Mouse (Mus musculus): ENCODE results near the gene Jmjd1c. TPM values are rescaled to one million over a fixed set of nuclear protein-coding genes. Genes with fewer than 3 reads are reported as not detected.

The Jmjd1c gene
- total and polyA plus RNA-seq, 2 experiments, result 5.7 to 44.8 TPM

DNA sequence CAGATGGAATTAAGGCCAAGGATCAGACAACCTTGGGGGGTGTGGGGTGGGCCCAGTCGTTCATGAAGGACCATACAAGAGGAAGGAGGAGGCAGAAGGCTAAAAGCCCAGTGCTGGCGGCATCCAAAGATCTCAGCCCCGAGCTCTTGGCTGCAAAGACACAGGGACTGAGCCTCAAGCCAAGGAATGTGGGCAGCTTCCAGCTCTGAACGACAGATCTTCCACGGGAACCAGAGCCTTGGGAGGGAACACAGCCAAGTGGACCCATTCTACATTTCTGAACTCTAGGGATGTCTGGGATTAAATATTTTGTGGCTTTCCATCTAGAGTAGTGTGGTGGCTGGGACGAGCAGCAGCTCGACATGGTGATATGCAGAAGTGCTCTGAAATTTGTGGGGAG lies 37.6 kb upstream of the Jmjd1c start:
- TF ChIP-seq POLR2A (IDR thresholded peaks at IDR 0.05; ENCODE audit: extremely low read depth, insufficient read depth, low read length), result no peak
- no peak for TF ChIP-seq CTCF (IDR thresholded peaks at IDR 0.05; ENCODE audit: low read depth, low read length)
- Histone ChIP-seq H3K27ac (replicated peaks; ENCODE audit: insufficient read depth, low read depth, low read length) (peak overlapping the region; percentile 68), H3K4me1 (ENCODE audit: control insufficient read depth, insufficient read depth, low read length) (peaks cover 37% of the 10 kb centered on the region), H3K4me3 (ENCODE audit: insufficient read depth, low read depth, low read length) (no peak overlapping the region), H3K79me2 (ENCODE audit: control insufficient read depth, insufficient read depth, low read length) (peaks cover 13% of the 10 kb centered on the region; the same call in 1 of the 2 replicates), H3K36me3 (ENCODE audit: control insufficient read depth, insufficient read depth, low read length) (no peaks in the 10 kb centered on the region; the same call in 1 of the 2 replicates), H3K9ac (ENCODE audit: low read depth, low read length) (no peak overlapping the region), H3K27me3 (ENCODE audit: control insufficient read depth, insufficient read depth, low read length) (no peaks in the 10 kb centered on the region)
- WGBS, result 39% methylated on average over 7 of the region's 7 CpGs
- DNase-seq (ENCODE audit: extremely low read depth, low read depth, low spot score), result peak; percentile 74

DNA sequence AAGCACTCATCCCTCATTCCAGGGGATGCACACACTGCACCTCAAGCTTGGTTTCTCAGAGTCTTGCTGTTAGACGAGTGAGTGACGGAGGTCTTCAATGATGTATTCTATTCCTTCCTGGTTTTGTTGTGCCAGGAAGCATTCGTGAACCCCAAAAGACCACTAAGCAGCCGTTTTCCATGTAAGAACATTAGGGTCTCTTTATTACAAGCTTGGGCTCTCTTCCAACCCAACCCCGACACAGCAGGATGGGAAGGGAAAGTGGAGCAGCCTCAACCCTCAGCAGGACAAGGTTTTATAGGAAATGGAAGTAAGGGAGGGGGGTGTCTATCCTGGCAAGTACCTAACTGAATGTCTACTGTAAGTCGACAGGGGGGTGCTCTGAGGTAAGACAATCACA lies 37.2 kb upstream of the Jmjd1c start:
- 81% methylated on average over 6 of the region's 6 CpGs for WGBS
- peaks cover 34% of the 10 kb centered on the region for H3K4me1 ChIP-seq (ENCODE audit: control insufficient read depth, insufficient read depth, low read length)
- H3K27ac ChIP-seq (replicated peaks; ENCODE audit: insufficient read depth, low read depth, low read length), result peak overlapping the region; percentile 68; the same call in 1 of the 2 replicates
- no peak for DNase-seq (ENCODE audit: extremely low read depth, low read depth, low spot score)
- no peak for TF ChIP-seq CTCF (IDR thresholded peaks at IDR 0.05; ENCODE audit: low read depth, low read length)
- TF ChIP-seq POLR2A (IDR thresholded peaks at IDR 0.05; ENCODE audit: extremely low read depth, insufficient read depth, low read length), result no peak
- no peaks in the 10 kb centered on the region; the same call in 1 of the 2 replicates for H3K36me3 ChIP-seq (ENCODE audit: control insufficient read depth, insufficient read depth, low read length)
- no peaks in the 10 kb centered on the region for H3K27me3 ChIP-seq (ENCODE audit: control insufficient read depth, insufficient read depth, low read length)
- H3K9ac ChIP-seq (ENCODE audit: low read depth, low read length), result no peak overlapping the region
- peaks cover 9% of the 10 kb centered on the region; the same call in 1 of the 2 replicates for H3K79me2 ChIP-seq (ENCODE audit: control insufficient read depth, insufficient read depth, low read length)
- H3K4me3 ChIP-seq (ENCODE audit: insufficient read depth, low read depth, low read length), result no peak overlapping the region

GRCm38 (mm10) chr10:67061367-67061801 lies 34.5 kb upstream of the Jmjd1c start:
- no peak for DNase-seq (ENCODE audit: extremely low read depth, low read depth, low spot score)
- 80% methylated on average over 10 of the region's 10 CpGs for WGBS

GRCm38 (mm10) chr10:67061823-67062222 lies 34.1 kb upstream of the Jmjd1c start:
- TF ChIP-seq POLR2A (IDR thresholded peaks at IDR 0.05; ENCODE audit: extremely low read depth, insufficient read depth, low read length), result no peak
- TF ChIP-seq CTCF (IDR thresholded peaks at IDR 0.05; ENCODE audit: low read depth, low read length), result no peak
- no peaks in the 10 kb centered on the region for H3K27me3 ChIP-seq (ENCODE audit: control insufficient read depth, insufficient read depth, low read length)
- peaks cover 33% of the 10 kb centered on the region for H3K4me1 ChIP-seq (ENCODE audit: control insufficient read depth, insufficient read depth, low read length)
- H3K4me3 ChIP-seq (ENCODE audit: insufficient read depth, low read depth, low read length), result no peak overlapping the region
- H3K27ac ChIP-seq (replicated peaks; ENCODE audit: insufficient read depth, low read depth, low read length), result peak overlapping the region; percentile 71
- H3K36me3 ChIP-seq (ENCODE audit: control insufficient read depth, insufficient read depth, low read length), result no peaks in the 10 kb centered on the region; the same call in 1 of the 2 replicates
- WGBS, result 25% methylated on average over 4 of the region's 4 CpGs
- H3K79me2 ChIP-seq (ENCODE audit: control insufficient read depth, insufficient read depth, low read length), result peaks cover 21% of the 10 kb centered on the region; the same call in 1 of the 2 replicates
- peak; percentile 74 for DNase-seq (ENCODE audit: extremely low read depth, low read depth, low spot score)
- 0 out of 2 replicates have a peak overlapping the region, but pooled peaks have one; percentile 4 for H3K9ac ChIP-seq (ENCODE audit: low read depth, low read length)

More at GRCm38 (mm10) chr10:67061367-67061801, 34.5 kb upstream of the Jmjd1c start:
- H3K27ac ChIP-seq (replicated peaks; ENCODE audit: insufficient read depth, low read depth, low read length), result peak overlapping the region; percentile 31
- peaks cover 19% of the 10 kb centered on the region; the same call in 1 of the 2 replicates for H3K79me2 ChIP-seq (ENCODE audit: control insufficient read depth, insufficient read depth, low read length)
- H3K4me3 ChIP-seq (ENCODE audit: insufficient read depth, low read depth, low read length), result no peak overlapping the region
- H3K36me3 ChIP-seq (ENCODE audit: control insufficient read depth, insufficient read depth, low read length), result no peaks in the 10 kb centered on the region; the same call in 1 of the 2 replicates
- TF ChIP-seq POLR2A (IDR thresholded peaks at IDR 0.05; ENCODE audit: extremely low read depth, insufficient read depth, low read length) (no peak), CTCF (IDR thresholded peaks at IDR 0.05; ENCODE audit: low read depth, low read length) (no peak)
- peaks cover 35% of the 10 kb centered on the region for H3K4me1 ChIP-seq (ENCODE audit: control insufficient read depth, insufficient read depth, low read length)
- no peaks in the 10 kb centered on the region for H3K27me3 ChIP-seq (ENCODE audit: control insufficient read depth, insufficient read depth, low read length)
- H3K9ac ChIP-seq (ENCODE audit: low read depth, low read length), result no peak overlapping the region

- H3K27me3 ChIP-seq (ENCODE audit: control insufficient read depth, insufficient read depth, low read length), result no peaks in the 10 kb centered on the region
- H3K9ac ChIP-seq (ENCODE audit: low read depth, low read length), result no peak overlapping the region; the same call in 1 of the 2 replicates
- peaks cover 19% of the 10 kb centered on the region for H3K4me1 ChIP-seq (ENCODE audit: control insufficient read depth, insufficient read depth, low read length)
- no peaks in the 10 kb centered on the region; the same call in 1 of the 2 replicates for H3K36me3 ChIP-seq (ENCODE audit: control insufficient read depth, insufficient read depth, low read length)
- DNase-seq (ENCODE audit: extremely low read depth, low read depth, low spot score), result peak; percentile 64
- WGBS, result 37% methylated on average over 7 of the region's 7 CpGs
- no peak overlapping the region for H3K4me3 ChIP-seq (ENCODE audit: insufficient read depth, low read depth, low read length)
- H3K27ac ChIP-seq (replicated peaks; ENCODE audit: insufficient read depth, low read depth, low read length), result peak overlapping the region; percentile 75
- H3K79me2 ChIP-seq (ENCODE audit: control insufficient read depth, insufficient read depth, low read length), result peaks cover 31% of the 10 kb centered on the region; the same call in 1 of the 2 replicates
- TF ChIP-seq POLR2A (IDR thresholded peaks at IDR 0.05; ENCODE audit: extremely low read depth, insufficient read depth, low read length), result no peak
- TF ChIP-seq CTCF (IDR thresholded peaks at IDR 0.05; ENCODE audit: low read depth, low read length), result no peak
Observed at GRCm38 (mm10) chr10:67065277-67065887, 30.5 kb upstream of the Jmjd1c start.

DNA sequence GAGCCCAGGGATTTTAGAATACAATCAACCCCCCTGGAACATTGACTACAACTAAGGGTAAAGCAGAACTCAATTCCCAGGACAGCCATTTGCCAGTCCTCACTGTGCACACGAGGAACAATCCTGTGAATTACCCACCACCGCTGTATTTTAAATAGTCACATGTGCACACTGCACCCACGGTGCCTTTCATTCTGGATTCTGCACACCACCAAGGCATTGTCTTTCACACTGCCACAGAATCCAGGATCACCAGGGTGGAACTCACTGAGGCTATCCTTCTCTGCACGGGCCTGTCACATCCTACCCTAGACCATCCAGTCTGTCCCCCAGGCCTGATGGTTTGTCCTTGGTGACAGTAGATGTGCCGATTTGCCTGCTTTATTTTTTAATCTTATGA lies 30.0 kb upstream of the Jmjd1c start:
- no peak for DNase-seq (ENCODE audit: extremely low read depth, low read depth, low spot score)
- peaks cover 35% of the 10 kb centered on the region; the same call in 1 of the 2 replicates for H3K79me2 ChIP-seq (ENCODE audit: control insufficient read depth, insufficient read depth, low read length)
- no peak overlapping the region for H3K4me3 ChIP-seq (ENCODE audit: insufficient read depth, low read depth, low read length)
- WGBS, result 74% methylated on average over 5 of the region's 5 CpGs
- no peaks in the 10 kb centered on the region for H3K27me3 ChIP-seq (ENCODE audit: control insufficient read depth, insufficient read depth, low read length)
- TF ChIP-seq POLR2A (IDR thresholded peaks at IDR 0.05; ENCODE audit: extremely low read depth, insufficient read depth, low read length) (no peak), CTCF (IDR thresholded peaks at IDR 0.05; ENCODE audit: low read depth, low read length) (no peak)
- H3K27ac ChIP-seq (replicated peaks; ENCODE audit: insufficient read depth, low read depth, low read length), result peak overlapping the region; percentile 62
- peaks cover 19% of the 10 kb centered on the region for H3K4me1 ChIP-seq (ENCODE audit: control insufficient read depth, insufficient read depth, low read length)
- H3K9ac ChIP-seq (ENCODE audit: low read depth, low read length), result no peak overlapping the region; the same call in 1 of the 2 replicates
- no peaks in the 10 kb centered on the region; the same call in 1 of the 2 replicates for H3K36me3 ChIP-seq (ENCODE audit: control insufficient read depth, insufficient read depth, low read length)
